Mouse (Mus musculus) forebrain, postnatal 0 days (tissue): ENCODE data around the gene Fam149a. TPM values are rescaled to one million over a fixed set of nuclear protein-coding genes. Genes with fewer than 3 reads are reported as not detected.

Source experiments
- ATAC-seq: fragments of 200-750 bp; cut with Nextera tagmentation; 2 replicates; pipeline ENCODE4 v1.8.0; 2017; ENCODE audit warnings: mild to moderate bottlenecking, moderate library complexity
- DNase-seq: peaks from one replicate; pipeline ENCODE4 v3.0.0-alpha.2; 2015
- H3K27ac ChIP-seq: fragments of 300-500 bp; sonication (generic); 2 replicates; pipeline ENCODE4 v1.5.1; 2014; ENCODE audit warnings: low read depth, mild to moderate bottlenecking, antibody characterized with exemption, low read length, moderate library complexity, mixed read lengths
- H3K27me3 ChIP-seq: fragments of 300-500 bp; sonication (generic); 2 replicates; pipeline ENCODE4 v1.6.1; 2014; ENCODE audit warnings: mild to moderate bottlenecking, low read length, mixed read lengths; ENCODE audit not compliant: insufficient read depth
- H3K36me3 ChIP-seq: fragments of 300-500 bp; sonication (generic); 2 replicates; pipeline ENCODE4 v1.6.1; 2014; ENCODE audit warnings: mild to moderate bottlenecking, moderate library complexity; ENCODE audit not compliant: insufficient read depth
- H3K4me1 ChIP-seq: fragments of 300-500 bp; sonication (generic); 2 replicates; pipeline ENCODE4 v1.6.1; 2014; ENCODE audit warnings: antibody characterized with exemption; ENCODE audit not compliant: insufficient read depth
- H3K4me2 ChIP-seq: fragments of 300-500 bp; sonication (generic); 2 replicates; pipeline ENCODE4 v1.6.1; 2014; ENCODE audit warnings: low read depth, mild to moderate bottlenecking, moderate library complexity
- H3K4me3 ChIP-seq: fragments of 300-500 bp; sonication (generic); 2 replicates; pipeline ENCODE4 v1.5.1; 2014; ENCODE audit warnings: low read depth, low read length, mixed read lengths
- H3K9ac ChIP-seq: fragments of 300-500 bp; sonication (generic); 2 replicates; pipeline ENCODE4 v1.6.1; 2014; ENCODE audit warnings: mild to moderate bottlenecking
- H3K9me3 ChIP-seq: fragments of 300-500 bp; sonication (generic); 2 replicates; pipeline ENCODE4 v1.6.1; 2016; ENCODE audit warnings: low read length
- CTCF ChIP-seq: sonication (generic); IDR thresholded peaks from 2 replicates; pipeline ENCODE4 v1.5.1; 2016; ENCODE audit warnings: antibody characterized with exemption, control low read depth, low read depth
- WGBS: fragments of 180-500 bp; shearing (Covaris S2); extraction: QIAGEN DNeasy Blood & Tissue Kit; methylation state at CpG from one replicate; pipeline ENCODE4 v1.1.7; 2014; 5-methylcytosine and 5-hydroxymethylcytosine counted together
- polyA plus RNA-seq: library from polyadenylated mRNA; unstranded; fragments of >200 nt; fragmentation: Nextera tagmentation; extraction: Ambion mirVana; gene quantifications from 2 replicates; pipeline ENCODE4 v1.2.1, GENCODE M21; 2015
- total RNA-seq: library from RNA; depleted of rRNA; stranded (reverse); fragments of >200 nt; gene quantifications from 2 replicates; pipeline ENCODE4 v1.2.3, GENCODE M21; 2014; rRNA removed

The Fam149a gene
- total and polyA plus RNA-seq, 2 experiments from 2014 or later = 15.0 to 27.3 TPM

GRCm38 (mm10) chr8:45291790-45292189 is 90.3 kb downstream of the Fam149a start:
- Histone ChIP-seq H3K4me1 (no peaks in the 10 kb centered on the region), H3K9ac (no peak overlapping the region), H3K27ac (no peak overlapping the region), H3K9me3 (no peaks in the 10 kb centered on the region), H3K4me2 (no peak overlapping the region), H3K4me3 (no peak overlapping the region), H3K36me3 (no peaks in the 10 kb centered on the region), H3K27me3 (no peaks in the 10 kb centered on the region)
- TF ChIP-seq CTCF = no peak
- ATAC-seq (peak; percentile 48), DNase-seq (peak; percentile 55)
- WGBS = 70% methylated on average over 2 of the region's 2 CpGs

Other genes with a start within 250 kb of the Fam149a start
- gene F11, start 120.3 kb downstream of the Fam149a start, total RNA-seq = not detected in 2 replicates
- not detected in 2 replicates for gene F11, start 120.3 kb downstream of the Fam149a start, polyA plus RNA-seq
- gene Klkb1, start 87.4 kb downstream of the Fam149a start, total RNA-seq = under 0.01 and 0.24 TPM in 2 replicates
- 0.05 TPM in 1 of 2 replicates, not detected in the other for gene Klkb1, start 87.4 kb downstream of the Fam149a start, polyA plus RNA-seq
- gene Gm45753, start 73.8 kb downstream of the Fam149a start, total RNA-seq = not detected in 2 replicates
- gene Gm45753, start 73.8 kb downstream of the Fam149a start, polyA plus RNA-seq = 0.08 and 0.13 TPM in 2 replicates
- 2.2 and 2.4 TPM in 2 replicates for gene Cyp4v3, start 49.1 kb downstream of the Fam149a start, total RNA-seq
- gene Cyp4v3, start 49.1 kb downstream of the Fam149a start, polyA plus RNA-seq = 1.8 and 2.1 TPM in 2 replicates
- 0.95 and 1.3 TPM in 2 replicates for gene Tlr3, start 28.8 kb upstream of the Fam149a start, total RNA-seq
- gene Tlr3, start 28.8 kb upstream of the Fam149a start, polyA plus RNA-seq = 1.1 and 1.3 TPM in 2 replicates
- gene Sorbs2, start 125.5 kb upstream of the Fam149a start, total RNA-seq = 66.9 and 88.8 TPM in 2 replicates
- gene Sorbs2, start 125.5 kb upstream of the Fam149a start, polyA plus RNA-seq = 20.8 and 33.2 TPM in 2 replicates